In the genomic region with DNA sequence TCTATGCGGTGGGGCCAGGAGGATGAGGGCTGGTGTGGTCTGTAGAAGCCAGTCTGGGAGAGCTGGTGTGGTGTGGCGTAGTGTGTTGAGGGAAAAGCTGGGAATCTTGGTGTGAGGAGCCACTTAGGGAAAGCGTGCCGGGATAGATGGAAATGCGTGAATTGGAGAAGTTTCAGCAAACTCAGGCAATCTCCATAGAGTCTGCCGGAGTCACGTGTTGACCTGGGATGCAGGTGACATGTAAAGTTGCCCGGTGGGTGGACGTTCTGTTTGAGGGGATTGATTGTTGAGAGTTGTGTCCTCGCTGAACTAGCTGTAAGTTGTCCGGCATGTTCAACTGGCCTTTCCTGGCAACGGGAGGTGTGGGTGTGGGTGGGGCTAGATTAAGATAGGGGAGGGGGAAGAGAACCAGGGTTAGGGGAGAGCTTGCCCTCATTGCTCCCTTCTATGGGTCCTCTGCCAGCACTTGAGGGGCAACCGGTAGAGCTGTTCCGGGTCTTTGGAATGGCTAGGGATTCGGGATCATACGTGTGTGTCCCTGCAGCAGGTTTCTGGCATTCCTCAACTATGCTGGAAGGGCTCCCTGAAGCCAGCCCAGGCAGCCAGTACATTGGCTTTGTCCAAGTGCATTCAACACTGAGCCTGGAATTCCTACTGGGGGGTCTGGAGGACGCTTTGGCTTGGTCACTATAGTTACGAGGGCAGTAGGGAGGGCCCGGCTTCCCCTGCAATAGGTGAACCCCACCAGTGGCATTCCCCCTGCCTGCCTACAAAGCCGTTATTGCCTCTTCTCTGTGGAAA, we compare ENCODE assay signal across 9 mouse cellular contexts. TPM values are rescaled to one million over a fixed set of nuclear protein-coding genes. Genes with fewer than 3 reads are reported as not detected.
DNase-seq lines count a peak whose midpoint lies in the region; ATAC-seq and TF ChIP-seq lines count a peak whose summit lies in the region.
"Had no signal": no experiment of that assay in that cellular context is flagged by ENCODE, and none has a peak within 500 bp of the region (broad histone marks: within the 10 kb centered on the region; RNA-seq: fewer than 3 reads in every experiment).

No protein-coding gene starts in this region.

- H3K4me1 ChIP-seq in kidney, embryonic 15.5 days, result peaks cover 57% of the 10 kb centered on the region
- peaks cover 26% of the 10 kb centered on the region for H3K4me1 ChIP-seq in embryonic facial prominence, embryonic 15.5 days
- H3K4me1 ChIP-seq in intestine, postnatal 0 days (replicated peaks; ENCODE audit: control insufficient read depth, insufficient read depth, low read length), result 0 out of 2 replicates have a peak, but pooled peaks cover 3% of the 10 kb centered on the region
- H3K4me1 ChIP-seq in neural tube, embryonic 14.5 days (ENCODE audit: control insufficient read depth, insufficient read depth, low read length), result peaks cover 21% of the 10 kb centered on the region

- no peak for TF ChIP-seq CTCF in intestine, postnatal 0 days (IDR thresholded peaks at IDR 0.05; ENCODE audit: low read depth)

- H3K27me3 ChIP-seq in kidney, embryonic 15.5 days, result peaks cover 17% of the 10 kb centered on the region
- H3K27me3 ChIP-seq in embryonic facial prominence, embryonic 15.5 days, result peaks cover 27% of the 10 kb centered on the region
- peaks cover 8% of the 10 kb centered on the region for H3K27me3 ChIP-seq in intestine, postnatal 0 days (replicated peaks; ENCODE audit: control insufficient read depth, insufficient read depth, low read length)
- H3K27me3 ChIP-seq in neural tube, embryonic 14.5 days (ENCODE audit: control insufficient read depth, insufficient read depth, low read length), result no peaks in the 10 kb centered on the region

- H3K36me3 ChIP-seq in kidney, embryonic 15.5 days, result no peaks in the 10 kb centered on the region
- no peaks in the 10 kb centered on the region for H3K36me3 ChIP-seq in embryonic facial prominence, embryonic 15.5 days
- no peaks in the 10 kb centered on the region for H3K36me3 ChIP-seq in intestine, postnatal 0 days (ENCODE audit: control insufficient read depth, insufficient read depth)
- H3K36me3 ChIP-seq in neural tube, embryonic 14.5 days (ENCODE audit: control insufficient read depth, insufficient read depth, low read length), result no peaks in the 10 kb centered on the region

- ATAC-seq in kidney, embryonic 15.5 days (replicated peaks; ENCODE audit: low FRiP score), result no peak
- ATAC-seq in embryonic facial prominence, embryonic 15.5 days (ENCODE audit: insufficient number of reproducible peaks, low FRiP score, low TSS enrichment, low read depth), result no peak
- ATAC-seq in intestine, postnatal 0 days, result no peak
- no peak for ATAC-seq in neural tube, embryonic 14.5 days (ENCODE audit: low read depth)

- peak overlapping the region; percentile 67 for H3K4me2 ChIP-seq in kidney, embryonic 15.5 days
- peak overlapping the region; percentile 42 for H3K4me2 ChIP-seq in embryonic facial prominence, embryonic 15.5 days (replicated peaks)
- peak overlapping the region; percentile 55 for H3K4me2 ChIP-seq in intestine, postnatal 0 days (replicated peaks; ENCODE audit: low read depth)
- H3K4me2 ChIP-seq in neural tube, embryonic 14.5 days (ENCODE audit: low read depth, low read length), result peak overlapping the region; percentile 29

- H3K27ac ChIP-seq in kidney, embryonic 15.5 days, result no peak overlapping the region
- no peak overlapping the region for H3K27ac ChIP-seq in embryonic facial prominence, embryonic 15.5 days (replicated peaks)
- H3K27ac ChIP-seq in intestine, postnatal 0 days (ENCODE audit: low read depth, low read length), result no peak overlapping the region
- H3K27ac ChIP-seq in neural tube, embryonic 14.5 days (ENCODE audit: low read depth, low read length), result peak overlapping the region; percentile 44; the same call in 1 of the 2 replicates

- WGBS in kidney, embryonic 15.5 days, result 14% methylated on average over 20 of the region's 20 CpGs
- WGBS in embryonic facial prominence, embryonic 15.5 days, result 18% methylated on average over 20 of the region's 20 CpGs
- WGBS in intestine, postnatal 0 days, result 34% methylated on average over 20 of the region's 20 CpGs
- 3% methylated on average over 20 of the region's 20 CpGs for WGBS in neural tube, embryonic 14.5 days

- H3K4me3 ChIP-seq in kidney, embryonic 15.5 days (replicated peaks), result peak overlapping the region; percentile 43
- H3K4me3 ChIP-seq in embryonic facial prominence, embryonic 15.5 days (replicated peaks), result peak overlapping the region; percentile 28
- peak overlapping the region; percentile 17 for H3K4me3 ChIP-seq in intestine, postnatal 0 days (ENCODE audit: low read depth, low read length)
- H3K4me3 ChIP-seq in neural tube, embryonic 14.5 days (ENCODE audit: low read depth, low read length), result peak overlapping the region; percentile 22
- H3K4me3 ChIP-seq: myocyte had no signal

- DNase-seq in kidney, adult 11 months, result no peak
- no peak for DNase-seq in frontal cortex, postnatal 14 days (ENCODE audit: low spot score in 2 of 2)
- DNase-seq in urinary bladder, postnatal 14 days (ENCODE audit: low spot score), result no peak
- DNase-seq in natural killer cell, adult 2 months (ENCODE audit: low spot score in 2 of 2), result no peak

- peak overlapping the region; percentile 42 for H3K9ac ChIP-seq in kidney, embryonic 15.5 days
- no peak overlapping the region for H3K9ac ChIP-seq in embryonic facial prominence, embryonic 15.5 days
- H3K9ac ChIP-seq in intestine, postnatal 0 days (ENCODE audit: low read depth, low read length), result no peak overlapping the region
- H3K9ac ChIP-seq in neural tube, embryonic 14.5 days (replicated peaks; ENCODE audit: low read depth, low read length), result peak overlapping the region; percentile 34; the same call in 1 of the 2 replicates

- no peaks in the 10 kb centered on the region for H3K9me3 ChIP-seq in kidney, embryonic 15.5 days (replicated peaks)
- H3K9me3 ChIP-seq in embryonic facial prominence, embryonic 15.5 days (replicated peaks), result no peaks in the 10 kb centered on the region
- H3K9me3 ChIP-seq in intestine, postnatal 0 days (ENCODE audit: control insufficient read depth), result no peaks in the 10 kb centered on the region
- no peaks in the 10 kb centered on the region for H3K9me3 ChIP-seq in neural tube, embryonic 14.5 days (ENCODE audit: control insufficient read depth, low read length)

RNA-seq across cellular contexts. Expression of a gene that starts 0.8 kb away (rescaled TPM):
- 3.4 and 4.1 TPM in 2 replicates for polyA plus RNA-seq in kidney, embryonic 15.5 days (2015; fragmentation: Nextera tagmentation; extraction: Ambion mirVana)
- 0.12 and 0.15 TPM in 2 replicates for polyA plus RNA-seq in embryonic facial prominence, embryonic 15.5 days (2015; fragmentation: Nextera tagmentation; extraction: Ambion mirVana)
- 0.51 and 0.60 TPM in 2 replicates for polyA plus RNA-seq in intestine, postnatal 0 days (2015; fragmentation: Nextera tagmentation; extraction: Ambion mirVana)
- polyA plus RNA-seq in neural tube, embryonic 14.5 days (2014; fragmentation: Nextera tagmentation; extraction: Ambion mirVana), result 2.6 and 3.4 TPM in 2 replicates
- polyA plus RNA-seq: myocyte had no signal

Comparison
In these comparisons a context has a peak if more than half of its experiments do, and no peak if none do; other contexts are left out.
1. H3K9ac ChIP-seq: peak in kidney, embryonic 15.5 days (single experiment) and neural tube, embryonic 14.5 days (single experiment); none in embryonic facial prominence, embryonic 15.5 days (single experiment) and intestine, postnatal 0 days (single experiment).
2. Peak in every context shown above with its lines, with median percentiles within 50 percentile points of each other: H3K4me2 ChIP-seq and H3K4me3 ChIP-seq.